Mouse (Mus musculus) thymus, adult 2 months (tissue): ENCODE measurements at regions not wholly inside any gene's neighbourhood (a gene's known extent, or its start where the extent isn't known, plus 50 kb on each side); places are given as distances from the start of the nearest gene placed in this dataset.

ENCODE experiments used
- CTCF ChIP-seq: fragments of 200-500 bp; IDR thresholded peaks from 2 replicates; pipeline ENCODE4 v1.5.1; 2012; ENCODE audit warnings: mild to moderate bottlenecking, control low read depth, low read length, moderate library complexity, borderline replicate concordance; ENCODE audit not compliant: control insufficient read depth, poor library complexity, insufficient read depth; ENCODE audit errors: extremely low read depth
- POLR2A ChIP-seq: fragments of 200-500 bp; IDR thresholded peaks from 2 replicates; pipeline ENCODE4 v1.6.1; 2012; ENCODE audit warnings: mild to moderate bottlenecking, low read length, control low read depth, moderate library complexity; ENCODE audit not compliant: control insufficient read depth, poor library complexity, insufficient read depth; ENCODE audit errors: extremely low read depth

DNA sequence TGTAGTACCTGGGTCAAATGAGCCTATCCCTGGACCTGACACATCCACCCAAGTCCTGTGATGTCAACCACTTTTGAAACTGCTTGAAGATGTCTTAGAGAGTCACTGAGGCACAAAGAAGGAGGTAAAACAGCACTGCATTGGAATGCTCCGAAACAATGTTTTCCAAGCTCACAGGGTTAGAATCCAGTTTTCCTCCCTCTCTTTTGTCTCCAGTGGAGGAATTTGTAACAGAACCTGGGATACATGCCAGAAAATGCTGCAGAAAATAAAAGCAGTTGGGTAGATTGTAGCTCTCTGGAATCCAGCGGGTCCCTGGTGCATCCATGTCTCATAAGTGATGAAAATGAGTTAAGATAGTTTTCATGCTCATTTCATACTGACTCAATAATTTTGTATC is 71.8 kb upstream of the Arhgap28 start:
- TF ChIP-seq POLR2A = no peak
- no peak for TF ChIP-seq CTCF
